Mouse (Mus musculus) olfactory bulb, adult 2 months (tissue): Measurements from ENCODE around the gene Ptafr.

Source experiments
- CTCF ChIP-seq: fragments of 200-500 bp; IDR thresholded peaks from 2 replicates; pipeline ENCODE4 v1.5.1; 2012; ENCODE audit warnings: low read depth, mild to moderate bottlenecking, low read length, moderate library complexity; ENCODE audit not compliant: insufficient read depth
- POLR2A ChIP-seq: fragments of 200-500 bp; IDR thresholded peaks from 2 replicates; pipeline ENCODE4 v1.6.1; 2012; ENCODE audit warnings: mild to moderate bottlenecking, low read depth, low read length, moderate library complexity; ENCODE audit not compliant: insufficient read depth

DNA sequence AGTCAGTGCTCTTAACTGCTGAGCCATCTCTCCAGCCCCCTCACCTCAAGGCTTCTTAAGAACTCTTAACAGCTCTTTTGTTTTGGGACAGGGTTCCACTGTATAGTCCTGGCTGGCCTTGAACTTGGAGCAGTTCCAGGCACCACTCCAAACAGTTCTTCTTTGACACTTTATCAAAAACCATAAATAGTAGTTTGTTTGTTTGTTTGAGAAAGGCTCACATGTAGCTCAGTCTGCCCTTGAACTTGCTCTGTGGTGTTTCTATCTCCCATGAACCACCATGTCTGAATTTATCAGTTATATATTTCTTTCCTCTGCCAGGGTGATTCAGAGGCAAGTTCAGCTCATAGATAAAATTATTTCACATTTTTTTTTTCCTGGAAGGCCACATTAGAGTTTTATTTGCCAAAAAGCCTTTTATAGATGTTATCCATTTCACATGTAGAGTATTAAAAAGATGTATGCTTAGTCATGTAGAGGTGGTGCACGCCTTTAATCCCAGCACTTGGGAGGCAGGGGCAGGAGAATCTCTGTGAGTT lies 11.0 kb downstream of the Ptafr start:
- no peak for TF ChIP-seq CTCF
- no peak for TF ChIP-seq POLR2A
